In the genomic region with DNA sequence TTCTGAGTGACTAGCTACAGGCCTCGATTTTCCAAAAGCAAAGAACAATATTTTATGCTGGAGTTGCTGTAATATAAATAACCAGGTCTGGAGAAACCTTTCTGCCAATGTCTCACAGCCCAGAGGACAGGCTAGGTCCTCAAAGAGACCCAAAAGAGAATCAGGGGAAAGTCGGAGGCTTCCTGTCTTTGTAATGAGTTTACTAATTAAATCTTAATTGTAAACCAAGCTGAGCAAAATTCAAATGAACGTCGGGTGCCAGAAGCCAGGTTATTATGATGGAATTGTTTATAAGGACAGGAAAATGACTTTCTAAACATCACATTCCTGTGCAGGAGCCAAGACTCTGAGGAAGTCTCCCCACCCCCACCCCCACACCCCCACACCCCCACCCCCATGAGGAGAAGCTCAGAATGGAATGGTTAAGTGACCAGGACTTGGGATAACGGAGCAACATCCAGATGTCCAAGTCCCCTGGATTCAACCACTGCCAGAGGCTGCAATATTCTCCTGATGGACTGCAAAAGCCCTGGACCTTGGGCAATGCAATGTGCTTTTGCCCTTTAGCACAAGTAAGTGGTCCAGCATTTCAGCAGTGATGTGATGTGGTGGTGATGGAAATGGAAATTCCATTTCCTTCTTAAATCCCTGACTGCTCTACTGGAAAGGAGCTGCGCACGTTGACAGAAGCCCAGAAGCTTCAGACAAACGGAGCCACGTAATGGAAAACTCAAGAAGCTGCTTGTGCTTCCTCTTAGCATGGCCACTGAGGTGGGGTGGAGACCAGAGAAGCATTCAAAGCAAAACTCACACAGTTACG, we compare ENCODE assay signal across 26 mouse cellular contexts.
DNase-seq lines count a peak whose midpoint lies in the region; ATAC-seq and TF ChIP-seq lines count a peak whose summit lies in the region.
"Had no signal": no experiment of that assay in that cellular context is flagged by ENCODE, and none has a peak within 500 bp of the region (broad histone marks: within the 10 kb centered on the region; RNA-seq: fewer than 3 reads in every experiment).

No protein-coding gene starts in this region.

- no peaks in the 10 kb centered on the region for H3K36me3 ChIP-seq in heart, adult 2 months (ENCODE audit: control insufficient read depth, insufficient read depth, low read length)
- H3K36me3 ChIP-seq in heart, embryonic 12.5 days, result no peaks in the 10 kb centered on the region
- no peaks in the 10 kb centered on the region for H3K36me3 ChIP-seq in lung, embryonic 16.5 days (ENCODE audit: control insufficient read depth, insufficient read depth, low read length)
- H3K36me3 ChIP-seq: embryonic facial prominence, embryonic 13.5 days; forebrain, embryonic 12.5 days; G1E; midbrain, embryonic 13.5 days had no signal

- TF ChIP-seq EP300 in heart, adult 2 months (IDR thresholded peaks at IDR 0.05; ENCODE audit: insufficient read depth, low read depth, low read length), result no peak

- TF ChIP-seq POLR2A in heart, adult 2 months (IDR thresholded peaks at IDR 0.05; ENCODE audit: insufficient read depth, low read depth, low read length), result no peak

- H3K27ac ChIP-seq in heart, adult 2 months, result peak overlapping the region; percentile 75
- H3K27ac ChIP-seq in heart, embryonic 12.5 days (ENCODE audit: poor library complexity, severe bottlenecking), result no peak overlapping the region
- no peak overlapping the region for H3K27ac ChIP-seq in lung, embryonic 16.5 days (ENCODE audit: low read length)
- H3K27ac ChIP-seq: embryonic facial prominence, embryonic 13.5 days; forebrain, embryonic 12.5 days; hindbrain, embryonic 14.5 days; layer of hippocampus, adult 2 months; midbrain, embryonic 13.5 days had no signal

- no peak for ATAC-seq in heart, embryonic 12.5 days (ENCODE audit: insufficient number of reproducible peaks, low FRiP score)
- ATAC-seq in lung, embryonic 16.5 days (ENCODE audit: low read depth), result peak; percentile 67
- ATAC-seq: liver, postnatal 0 days; midbrain, embryonic 13.5 days had no signal

- peak; percentile 24 to 33 for DNase-seq in heart, adult 2 months
- DNase-seq in heart, postnatal 36 days, result peak; percentile 5 to 8
- peak; percentile 14 to 26 for DNase-seq in lung, postnatal 4 days
- DNase-seq in kidney, adult 18-20 months, result no peak
- DNase-seq in layer of hippocampus, postnatal 36 days, result no peak
- DNase-seq: adrenal gland, adult 8-10 months; cerebellum, adult 18-20 months; cerebellum, postnatal 25 days; embryo, embryonic 11 days; kidney, adult 9 months; kidney, postnatal 14 days; liver, postnatal 0 days; right cerebral cortex, postnatal 14 days; thymus, postnatal 14 days had no signal

- no peaks in the 10 kb centered on the region for H3K9me3 ChIP-seq in heart, embryonic 12.5 days (replicated peaks)
- no peaks in the 10 kb centered on the region for H3K9me3 ChIP-seq in lung, embryonic 16.5 days (ENCODE audit: control insufficient read depth, low read length)
- H3K9me3 ChIP-seq: embryonic facial prominence, embryonic 13.5 days; forebrain, embryonic 12.5 days; G1E; megakaryocyte, embryonic 14.5 days had no signal

- no peak for TF ChIP-seq CTCF in heart, adult 2 months (IDR thresholded peaks at IDR 0.05)

- H3K27me3 ChIP-seq in heart, adult 2 months (ENCODE audit: control insufficient read depth, insufficient read depth, low read length), result no peaks in the 10 kb centered on the region
- no peaks in the 10 kb centered on the region for H3K27me3 ChIP-seq in heart, embryonic 12.5 days (replicated peaks)
- no peaks in the 10 kb centered on the region for H3K27me3 ChIP-seq in lung, embryonic 16.5 days (ENCODE audit: control insufficient read depth, insufficient read depth, low read depth, low read length)
- H3K27me3 ChIP-seq: CH12.LX; embryonic facial prominence, embryonic 13.5 days; forebrain, embryonic 12.5 days; megakaryocyte, embryonic 14.5 days; midbrain, embryonic 13.5 days had no signal

- H3K79me2 ChIP-seq in heart, adult 2 months (replicated peaks; ENCODE audit: control insufficient read depth, insufficient read depth, low read length), result no peaks in the 10 kb centered on the region

- no peak overlapping the region for H3K4me2 ChIP-seq in heart, embryonic 12.5 days
- H3K4me2 ChIP-seq in lung, embryonic 16.5 days (ENCODE audit: low read depth, low read length), result no peak overlapping the region
- H3K4me2 ChIP-seq: embryonic facial prominence, embryonic 13.5 days; forebrain, embryonic 12.5 days; hindbrain, embryonic 14.5 days; liver, embryonic 11.5 days; midbrain, embryonic 13.5 days had no signal

- no peak overlapping the region for H3K4me3 ChIP-seq in heart, adult 2 months
- H3K4me3 ChIP-seq in heart, embryonic 12.5 days, result no peak overlapping the region
- no peak overlapping the region for H3K4me3 ChIP-seq in lung, embryonic 16.5 days (ENCODE audit: low read length)
- H3K4me3 ChIP-seq: embryonic facial prominence, embryonic 13.5 days; erythroblast, embryonic 14.5 days; forebrain, embryonic 12.5 days; layer of hippocampus, adult 2 months; megakaryocyte, embryonic 14.5 days; midbrain, embryonic 13.5 days had no signal

- WGBS in heart, adult 2 months, result 44% methylated on average over 10 of the region's 10 CpGs
- 73% methylated on average over 10 of the region's 10 CpGs for WGBS in heart, embryonic 12.5 days
- WGBS in lung, embryonic 16.5 days, result 56% methylated on average over 10 of the region's 10 CpGs

- H3K4me1 ChIP-seq in heart, adult 2 months (ENCODE audit: control insufficient read depth, insufficient read depth, low read length), result peaks cover 6% of the 10 kb centered on the region
- H3K4me1 ChIP-seq in heart, embryonic 12.5 days (replicated peaks), result no peaks in the 10 kb centered on the region
- H3K4me1 ChIP-seq in lung, embryonic 16.5 days (replicated peaks; ENCODE audit: control insufficient read depth, insufficient read depth, low read length), result 0 out of 2 replicates have a peak, but pooled peaks cover 5% of the 10 kb centered on the region
- H3K4me1 ChIP-seq: embryonic facial prominence, embryonic 13.5 days; forebrain, embryonic 12.5 days; megakaryocyte, embryonic 14.5 days; midbrain, embryonic 13.5 days had no signal

- H3K9ac ChIP-seq in heart, adult 2 months (ENCODE audit: low read depth, low read length), result no peak overlapping the region
- no peak overlapping the region for H3K9ac ChIP-seq in heart, embryonic 12.5 days
- H3K9ac ChIP-seq in lung, embryonic 16.5 days (ENCODE audit: low read length), result no peak overlapping the region
- H3K9ac ChIP-seq: embryonic facial prominence, embryonic 13.5 days; forebrain, embryonic 12.5 days; hindbrain, embryonic 14.5 days; liver, postnatal 0 days; midbrain, embryonic 13.5 days had no signal

- intact Hi-C loops in heart, adult 2 months (cut with DNase I), result loop anchor here (1.0 to 5.0 kb wide), 3 partner anchors 41 to 329 kb away; no protein-coding TSS in a partner anchor
- intact Hi-C loops in heart, postnatal 36 days (cut with DNase I), result loop anchor here (2.0 to 5.0 kb wide), 2 partner anchors 73 to 329 kb away; no protein-coding TSS in a partner anchor

Comparison
In these comparisons a context has a peak if more than half of its experiments do, and no peak if none do; other contexts are left out.
1. DNase-seq: peak in heart, adult 2 months (2 of 2), heart, postnatal 36 days (2 of 2) and lung, postnatal 4 days (2 of 2); none in kidney, adult 18-20 months (single experiment) and layer of hippocampus, postnatal 36 days (0 of 2).